10 mouse cellular contexts compared by ENCODE assay signal in genomic region chr2:84618914-84619313, GRCm38 (mm10). TPM values are rescaled to one million over a fixed set of nuclear protein-coding genes. Genes with fewer than 3 reads are reported as not detected.
DNase-seq lines count a peak whose midpoint lies in the region; ATAC-seq and TF ChIP-seq lines count a peak whose summit lies in the region.
"Had no signal": no experiment of that assay in that cellular context is flagged by ENCODE, and none has a peak within 500 bp of the region (broad histone marks: within the 10 kb centered on the region; RNA-seq: fewer than 3 reads in every experiment).

No protein-coding gene starts in this region.

- no peaks in the 10 kb centered on the region for H3K79me2 ChIP-seq in MEL (ENCODE audit: control insufficient read depth, insufficient read depth, low read length, poor library complexity)

- no peak for TF ChIP-seq POLR2A in MEL (IDR thresholded peaks at IDR 0.05; ENCODE audit: control insufficient read depth in 1 of 2, insufficient read depth in 1 of 2, low read depth in 1 of 2, low read length in 2 of 2, poor library complexity in 1 of 2)

- 0 out of 2 replicates have a peak overlapping the region, but pooled peaks have one; percentile 16 for H3K27ac ChIP-seq in MEL (ENCODE audit: control insufficient read depth, low read depth, low read length)
- H3K27ac ChIP-seq in kidney, postnatal 0 days: peak overlapping the region; percentile 69; the same call in 1 of the 2 replicates
- H3K27ac ChIP-seq in midbrain, embryonic 10.5 days (replicated peaks): no peak overlapping the region

- H3K9me3 ChIP-seq in MEL (replicated peaks; ENCODE audit: insufficient read depth, low read length): no peaks in the 10 kb centered on the region
- H3K9me3 ChIP-seq in kidney, postnatal 0 days (replicated peaks; ENCODE audit: low read length): no peaks in the 10 kb centered on the region
- H3K9me3 ChIP-seq in midbrain, embryonic 10.5 days (replicated peaks): no peaks in the 10 kb centered on the region

- no peak overlapping the region for H3K4me2 ChIP-seq in kidney, postnatal 0 days (ENCODE audit: low read length)

- TF ChIP-seq RAD21 in MEL (IDR thresholded peaks at IDR 0.05; ENCODE audit: low read depth, low read length): no peak

- peaks cover 13 to 21% of the 10 kb centered on the region in 2 experiments for H3K4me1 ChIP-seq in MEL (ENCODE audit: control insufficient read depth in 1 of 2, insufficient read depth in 2 of 2, low read length in 2 of 2)
- H3K4me1 ChIP-seq in kidney, postnatal 0 days (replicated peaks; ENCODE audit: insufficient read depth, low read length): 0 out of 2 replicates have a peak, but pooled peaks cover 3% of the 10 kb centered on the region
- no peaks in the 10 kb centered on the region for H3K4me1 ChIP-seq in midbrain, embryonic 10.5 days

- DNase-seq in kidney, adult 11 months: peak; percentile 52
- DNase-seq in kidney, postnatal 4 days: no peak
- DNase-seq in 416B (ENCODE audit: low read depth): peak; percentile 72
- DNase-seq in MEL (ENCODE audit: low read depth, low spot score): peak; percentile 58
- DNase-seq in kidney, postnatal 0 days (ENCODE audit: low spot score): peak; percentile 23
- DNase-seq in midbrain, embryonic 10.5 days (ENCODE audit: low spot score): no peak
- DNase-seq in embryo, embryonic 10 days (ENCODE audit: low spot score): no peak
- DNase-seq: cerebellum, adult 9-11 months had no signal

- no peak overlapping the region for H3K9ac ChIP-seq in MEL (ENCODE audit: control insufficient read depth, low read depth, low read length, poor library complexity, severe bottlenecking)
- no peak overlapping the region for H3K9ac ChIP-seq in kidney, postnatal 0 days (ENCODE audit: low read depth, low read length)

- ATAC-seq in kidney, postnatal 0 days (replicated peaks; ENCODE audit: low FRiP score, low read depth): 0 out of 2 replicates have a peak, but pooled peaks have one; percentile 11

- WGBS in kidney, postnatal 0 days: 67% methylated on average over 2 of the region's 2 CpGs
- WGBS in midbrain, embryonic 10.5 days: 88% methylated on average over 2 of the region's 2 CpGs

- peak; percentile 41 to 44; a peak in 3 of 4 replicates for TF ChIP-seq EP300 in MEL (IDR thresholded peaks at IDR 0.05; ENCODE audit: low read depth in 1 of 2, low read length in 2 of 2)

- no peaks in the 10 kb centered on the region for H3K27me3 ChIP-seq in MEL (ENCODE audit: control insufficient read depth in 1 of 2, insufficient read depth in 2 of 2, low read length in 2 of 2)
- no peaks in the 10 kb centered on the region for H3K27me3 ChIP-seq in kidney, postnatal 0 days (ENCODE audit: insufficient read depth, low read length)
- H3K27me3 ChIP-seq in midbrain, embryonic 10.5 days (ENCODE audit: low read depth, poor library complexity, severe bottlenecking): no peaks in the 10 kb centered on the region

- no peak overlapping the region for H3K4me3 ChIP-seq in MEL (ENCODE audit: control insufficient read depth in 1 of 2, insufficient read depth in 1 of 2, low read depth in 2 of 2, low read length in 2 of 2)
- no peak overlapping the region for H3K4me3 ChIP-seq in kidney, postnatal 0 days (replicated peaks; ENCODE audit: low read depth, low read length)
- H3K4me3 ChIP-seq in midbrain, embryonic 10.5 days: no peak overlapping the region

- no peak for TF ChIP-seq CTCF in MEL (IDR thresholded peaks at IDR 0.05 in 2 of 3, conservative IDR thresholded peaks at IDR 0.05 in 1 of 3; ENCODE audit: control insufficient read depth in 1 of 3, insufficient read depth in 1 of 3, low read depth in 2 of 3, low read length in 3 of 3, poor library complexity in 1 of 3, severe bottlenecking in 1 of 3)
- no peak for TF ChIP-seq CTCF in kidney, postnatal 0 days (IDR thresholded peaks at IDR 0.05; ENCODE audit: low read depth)

- H3K36me3 ChIP-seq in MEL (ENCODE audit: control insufficient read depth in 1 of 2, insufficient read depth in 2 of 2, low read length in 2 of 2): peaks cover 12 to 37% of the 10 kb centered on the region in 2 experiments
- H3K36me3 ChIP-seq in kidney, postnatal 0 days (ENCODE audit: insufficient read depth, low read length): peaks cover 41% of the 10 kb centered on the region
- peaks cover 86% of the 10 kb centered on the region for H3K36me3 ChIP-seq in midbrain, embryonic 10.5 days

TF ChIP-seq in MEL, 35 proteins besides CTCF, POLR2A, EP300 and RAD21:
- TF ChIP-seq MYC (IDR thresholded peaks at IDR 0.05; ENCODE audit: low read depth, low read length): no peak
- peak; percentile 36; the same call in 1 of the 2 replicates for TF ChIP-seq GATA1 (IDR thresholded peaks at IDR 0.05; ENCODE audit: low read depth, low read length)
- TF ChIP-seq KAT2A (conservative IDR thresholded peaks at IDR 0.05; ENCODE audit: low read depth, low read length): no peak
- TF ChIP-seq MAZ (IDR thresholded peaks at IDR 0.05; ENCODE audit: low read depth, low read length): no peak
- peak; percentile 61; the same call in 1 of the 2 replicates for TF ChIP-seq USF1 (IDR thresholded peaks at IDR 0.05; ENCODE audit: low read depth, low read length)
- TF ChIP-seq ETS1 (IDR thresholded peaks at IDR 0.05; ENCODE audit: low read depth, low read length): peak; percentile 49
- 0 out of 2 replicates have a peak, but pooled peaks have one; percentile 51 for TF ChIP-seq MXI1 (IDR thresholded peaks at IDR 0.05; ENCODE audit: low read depth, low read length)
- TF ChIP-seq TCF12 (IDR thresholded peaks at IDR 0.05; ENCODE audit: low read depth, low read length): 0 out of 2 replicates have a peak, but pooled peaks have one; percentile 32
- TF ChIP-seq TAL1 (IDR thresholded peaks at IDR 0.05; ENCODE audit: low read length): 0 out of 2 replicates have a peak, but pooled peaks have one; percentile 6
- TF ChIP-seq SIN3A (IDR thresholded peaks at IDR 0.05; ENCODE audit: low read length): no peak
- TF ChIP-seq ELF1 (IDR thresholded peaks at IDR 0.05; ENCODE audit: low read depth, low read length): peak; percentile 22; the same call in 1 of the 2 replicates

RNA-seq across cellular contexts. Expression of gene Ctnnd1, which starts 31.7 kb away (rescaled TPM):
- total RNA-seq in MEL (2012; rRNA removed): 11.5 and 12.7 TPM in 2 replicates
- 10 to 100 TPM in 1 of 2 experiments, not detected in 1; 31.6 TPM for polyA plus RNA-seq in MEL (2012; ENCODE audit: insufficient read depth in 1 of 2, insufficient read length in 2 of 2, low read depth in 1 of 2, low replicate concordance in 2 of 2, missing spikeins in 1 of 2)
- polyA plus RNA-seq in kidney, postnatal 0 days (2015; fragmentation: Nextera tagmentation; extraction: Ambion mirVana): 35.0 and 37.4 TPM in 2 replicates
- polyA plus RNA-seq in midbrain, embryonic 10.5 days (2016; fragmentation: Nextera tagmentation; extraction: Ambion mirVana): 37.5 and 40.9 TPM in 2 replicates

RNA-seq across cellular contexts. Expression of gene Btbd18, which starts 40.0 kb away (rescaled TPM):
- total RNA-seq in MEL (2012; rRNA removed): 0.04 TPM in 1 of 2 replicates, not detected in the other
- under 1 TPM in 1 of 2 experiments, not detected in 1; 0.07 TPM for polyA plus RNA-seq in MEL (2012; ENCODE audit: insufficient read depth in 1 of 2, insufficient read length in 2 of 2, low read depth in 1 of 2, low replicate concordance in 2 of 2, missing spikeins in 1 of 2)
- 0.09 and 0.18 TPM in 2 replicates for polyA plus RNA-seq in kidney, postnatal 0 days (2015; fragmentation: Nextera tagmentation; extraction: Ambion mirVana)
- polyA plus RNA-seq in midbrain, embryonic 10.5 days (2016; fragmentation: Nextera tagmentation; extraction: Ambion mirVana): 0.22 and 0.47 TPM in 2 replicates

RNA-seq across cellular contexts. Expression of gene Selenoh, which starts 51.7 kb away (rescaled TPM):
- 79.0 and 89.9 TPM in 2 replicates for total RNA-seq in MEL (2012; rRNA removed)
- 10 to 100 TPM in 1 of 2 experiments, not detected in 1; 70.7 TPM for polyA plus RNA-seq in MEL (2012; ENCODE audit: insufficient read depth in 1 of 2, insufficient read length in 2 of 2, low read depth in 1 of 2, low replicate concordance in 2 of 2, missing spikeins in 1 of 2)
- polyA plus RNA-seq in kidney, postnatal 0 days (2015; fragmentation: Nextera tagmentation; extraction: Ambion mirVana): 243 and 244 TPM in 2 replicates
- 505 and 545 TPM in 2 replicates for polyA plus RNA-seq in midbrain, embryonic 10.5 days (2016; fragmentation: Nextera tagmentation; extraction: Ambion mirVana)

RNA-seq across cellular contexts. Expression of gene Gm28635, which starts 58.9 kb away (rescaled TPM):
- 0.19 TPM in 1 of 2 replicates, not detected in the other for total RNA-seq in MEL (2012; rRNA removed)
- not detected for polyA plus RNA-seq in MEL (2012; ENCODE audit: insufficient read depth in 1 of 2, insufficient read length in 2 of 2, low read depth in 1 of 2, low replicate concordance in 2 of 2, missing spikeins in 1 of 2)
- not detected in 2 replicates for polyA plus RNA-seq in kidney, postnatal 0 days (2015; fragmentation: Nextera tagmentation; extraction: Ambion mirVana)
- polyA plus RNA-seq in midbrain, embryonic 10.5 days (2016; fragmentation: Nextera tagmentation; extraction: Ambion mirVana): not detected in 2 replicates
- polyA plus RNA-seq: hindbrain, embryonic 11.5 days; limb, embryonic 11.5 days had no signal

RNA-seq across cellular contexts. Expression of gene Med19, which starts 59.3 kb away (rescaled TPM):
- total RNA-seq in MEL (2012; rRNA removed): 13.9 and 18.8 TPM in 2 replicates
- 10 to 100 TPM in 1 of 2 experiments, not detected in 1; 26.0 TPM for polyA plus RNA-seq in MEL (2012; ENCODE audit: insufficient read depth in 1 of 2, insufficient read length in 2 of 2, low read depth in 1 of 2, low replicate concordance in 2 of 2, missing spikeins in 1 of 2)
- 33.3 and 34.6 TPM in 2 replicates for polyA plus RNA-seq in kidney, postnatal 0 days (2015; fragmentation: Nextera tagmentation; extraction: Ambion mirVana)
- 46.8 and 48.4 TPM in 2 replicates for polyA plus RNA-seq in midbrain, embryonic 10.5 days (2016; fragmentation: Nextera tagmentation; extraction: Ambion mirVana)

Comparison
In these comparisons a context has a peak if more than half of its experiments do, and no peak if none do; other contexts are left out.
1. DNase-seq: peak in kidney, adult 11 months (single experiment), 416B (single experiment), MEL (single experiment) and kidney, postnatal 0 days (single experiment); none in kidney, postnatal 4 days (0 of 2), midbrain, embryonic 10.5 days (single experiment) and embryo, embryonic 10 days (single experiment).